Mouse (Mus musculus) intestine, embryonic 15.5 days (tissue): ENCODE measurements around the gene Saa4. TPM values are rescaled to one million over a fixed set of nuclear protein-coding genes. Genes with fewer than 3 reads are reported as not detected.
"Not testable (repeated sequence)": the region's sequence is repeated elsewhere in the genome, so short reads cannot be mapped to it uniquely, and the experiment has no call there.

ENCODE experiments used
- ATAC-seq: fragments of 200-750 bp; cut with Nextera tagmentation; 2 replicates; pipeline ENCODE4 v1.8.0; 2017; ENCODE audit warnings: moderate TSS enrichment, moderate library complexity
- H3K27ac ChIP-seq: fragments of 300-500 bp; sonication (generic); 2 replicates; pipeline ENCODE4 v1.5.1; 2015; ENCODE audit warnings: mild to moderate bottlenecking, inconsistent platforms
- H3K27me3 ChIP-seq: fragments of 300-500 bp; sonication (generic); replicated peaks from 2 replicates; pipeline ENCODE4 v1.6.1; 2015; ENCODE audit warnings: inconsistent platforms
- H3K36me3 ChIP-seq: fragments of 300-500 bp; sonication (generic); 2 replicates; pipeline ENCODE4 v1.6.1; 2015; ENCODE audit warnings: inconsistent platforms
- H3K4me1 ChIP-seq: fragments of 300-500 bp; sonication (generic); replicated peaks from 2 replicates; pipeline ENCODE4 v1.6.1; 2015; ENCODE audit warnings: inconsistent platforms
- H3K4me2 ChIP-seq: fragments of 300-500 bp; sonication (generic); replicated peaks from 2 replicates; pipeline ENCODE4 v1.6.1; 2015; ENCODE audit warnings: mild to moderate bottlenecking, inconsistent platforms
- H3K4me3 ChIP-seq: fragments of 300-500 bp; sonication (generic); replicated peaks from 2 replicates; pipeline ENCODE4 v1.5.1; 2015; ENCODE audit warnings: inconsistent platforms
- H3K9ac ChIP-seq: fragments of 300-500 bp; sonication (generic); 2 replicates; pipeline ENCODE4 v1.6.1; 2015; ENCODE audit warnings: inconsistent platforms
- H3K9me3 ChIP-seq: fragments of 300-500 bp; sonication (generic); 2 replicates; pipeline ENCODE4 v1.6.1; 2016; ENCODE audit warnings: inconsistent platforms
- WGBS: fragments of 180-500 bp; shearing (Covaris S2); methylation state at CpG from one replicate; pipeline ENCODE4 v1.1.7; 2015; 5-methylcytosine and 5-hydroxymethylcytosine counted together
- polyA plus RNA-seq: library from polyadenylated mRNA; unstranded; fragments of >200 nt; fragmentation: Nextera tagmentation; extraction: Ambion mirVana; gene quantifications from 2 replicates; pipeline ENCODE4 v1.2.1, GENCODE M21; 2015

Gene Saa4
- polyA plus RNA-seq, 1 experiment from 2014 or later: 0.06 TPM

DNA sequence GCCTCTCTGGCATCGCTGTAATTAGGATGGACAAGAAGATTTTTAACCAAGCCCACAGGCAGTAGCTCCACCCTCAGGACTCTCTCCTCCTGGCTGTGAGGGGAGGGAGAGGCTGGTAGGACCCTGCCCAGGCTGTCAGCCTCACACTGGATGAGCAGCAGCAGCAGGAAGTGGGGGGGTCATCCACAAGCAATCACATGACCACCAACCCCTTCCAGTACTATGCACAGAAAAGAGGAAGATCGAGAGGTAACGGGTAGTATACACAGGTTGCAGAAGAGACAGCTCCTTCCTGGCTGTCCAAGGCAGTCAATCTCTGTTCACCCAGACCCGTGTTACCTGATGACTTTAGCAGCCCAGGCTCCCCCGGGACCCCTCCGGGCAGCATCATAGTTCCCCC lies 20.2 kb downstream of the Saa4 start:
- 62% methylated on average over 6 of the region's 6 CpGs for WGBS
- Histone ChIP-seq H3K4me1 (0 out of 2 replicates have a peak, but pooled peaks cover 6% of the 10 kb centered on the region), H3K4me2 (no peak overlapping the region), H3K27ac (no peak overlapping the region), H3K9me3 (no peaks in the 10 kb centered on the region), H3K27me3 (no peaks in the 10 kb centered on the region), H3K36me3 (no peaks in the 10 kb centered on the region; the same call in none of the 2 replicates), H3K4me3 (no peak overlapping the region), H3K9ac (no peak overlapping the region)
- no peak for ATAC-seq

DNA sequence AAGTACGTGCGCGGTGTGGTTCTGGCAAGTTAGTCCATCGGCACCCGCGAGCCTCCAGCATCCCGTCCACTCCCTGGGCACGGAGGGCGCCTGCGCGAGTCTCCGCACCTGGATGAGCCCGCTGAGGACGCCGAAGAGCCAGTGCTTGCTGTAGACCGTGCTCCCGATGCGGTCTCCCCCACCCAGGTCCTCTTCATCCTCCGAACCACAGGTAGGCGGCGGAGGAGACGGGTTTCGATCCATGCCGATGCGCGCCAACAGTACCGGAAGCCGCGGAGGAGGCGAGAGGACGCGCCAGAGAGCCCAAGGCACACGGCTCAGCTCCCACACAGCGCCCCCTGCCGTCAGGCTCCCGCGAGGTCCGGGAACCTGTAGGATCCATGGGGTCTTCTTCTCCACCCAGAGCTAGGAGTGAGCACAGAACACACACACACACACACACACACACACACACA lies 22.0 kb downstream of the Saa4 start, which contains the start of gene Saal1:
Gene Saal1 (minus strand): TSS at position 291 of the 455 bp plus-strand sequence.
- H3K4me1 ChIP-seq: 0 out of 2 replicates have a peak, but pooled peaks cover 6% of the 10 kb centered on the region
- H3K27ac ChIP-seq: peak within 1 kb of the TSS; percentile 88
- peak within 1 kb of the TSS; percentile 50 for H3K4me2 ChIP-seq
- under 1% methylated on average over 38 of the region's 38 CpGs for WGBS
- H3K36me3 ChIP-seq: peaks cover 3% of the 10 kb centered on the region
- H3K4me3 ChIP-seq: peak within 1 kb of the TSS; percentile 89
- H3K27me3 ChIP-seq: no peaks in the 10 kb centered on the region
- ATAC-seq: peak; percentile 96
- peak within 1 kb of the TSS; percentile 91 for H3K9ac ChIP-seq
- no peaks in the 10 kb centered on the region for H3K9me3 ChIP-seq

DNA sequence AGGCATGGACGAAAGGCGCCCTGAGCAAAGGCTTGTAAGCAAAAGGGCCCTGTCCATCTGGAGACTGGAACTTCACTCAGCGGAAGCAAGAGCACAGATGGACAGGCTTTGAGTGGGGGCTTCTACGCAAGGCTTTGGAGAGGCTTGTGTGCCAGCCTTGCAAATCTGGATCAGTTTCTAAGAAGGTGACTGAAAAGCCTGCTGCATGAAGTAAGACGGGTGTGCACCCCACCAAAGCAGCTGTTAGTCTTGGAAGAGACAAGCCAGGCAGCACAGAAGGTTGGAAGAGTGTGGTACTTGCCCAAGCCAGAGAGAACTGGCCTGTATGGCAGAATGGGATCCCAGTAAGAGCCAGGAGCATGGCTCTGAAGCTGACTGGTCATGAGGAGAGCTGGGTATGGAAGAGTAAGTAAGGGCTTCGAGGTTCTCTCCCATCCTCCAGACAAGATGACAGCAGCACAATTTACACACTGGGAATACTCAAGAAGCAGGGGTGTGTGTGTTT lies 31.8 kb downstream of the Saa4 start:
- no peak for ATAC-seq
- 96% methylated on average over 6 of the region's 6 CpGs for WGBS
- H3K4me1 ChIP-seq: no peaks in the 10 kb centered on the region
- peaks cover 51% of the 10 kb centered on the region for H3K36me3 ChIP-seq
- H3K4me3 ChIP-seq: no peak overlapping the region
- H3K4me2 ChIP-seq: no peak overlapping the region
- H3K27ac ChIP-seq: no peak overlapping the region
- H3K9ac ChIP-seq: no peak overlapping the region
- no peaks in the 10 kb centered on the region for H3K9me3 ChIP-seq
- H3K27me3 ChIP-seq: no peaks in the 10 kb centered on the region

DNA sequence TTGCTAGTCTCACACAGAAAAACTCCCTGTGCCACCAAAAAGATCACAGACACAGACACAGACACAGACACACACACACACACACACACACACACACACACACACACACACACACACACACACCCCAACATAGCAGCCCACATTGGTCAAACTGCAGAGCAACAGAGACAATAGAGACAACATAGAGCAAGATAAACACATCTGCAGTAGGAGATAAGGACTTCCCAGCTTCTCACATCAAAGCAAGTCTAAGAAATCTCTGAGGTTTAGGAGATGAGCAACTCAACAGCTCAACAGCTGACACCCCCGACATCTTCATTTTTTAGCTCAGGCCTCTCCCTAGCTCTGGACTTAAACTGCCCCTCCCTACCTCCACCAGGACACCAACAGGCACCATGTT lies 35.6 kb downstream of the Saa4 start:
- Histone ChIP-seq H3K9me3 (no peaks in the 10 kb centered on the region), H3K4me1 (no peaks in the 10 kb centered on the region), H3K9ac (no peak overlapping the region), H3K27me3 (no peaks in the 10 kb centered on the region), H3K27ac (no peak overlapping the region), H3K4me2 (no peak overlapping the region), H3K4me3 (no peak overlapping the region), H3K36me3 (peaks cover 41% of the 10 kb centered on the region)
- 67% methylated on average over 1 of the region's 1 CpGs for WGBS
- no peak for ATAC-seq

DNA sequence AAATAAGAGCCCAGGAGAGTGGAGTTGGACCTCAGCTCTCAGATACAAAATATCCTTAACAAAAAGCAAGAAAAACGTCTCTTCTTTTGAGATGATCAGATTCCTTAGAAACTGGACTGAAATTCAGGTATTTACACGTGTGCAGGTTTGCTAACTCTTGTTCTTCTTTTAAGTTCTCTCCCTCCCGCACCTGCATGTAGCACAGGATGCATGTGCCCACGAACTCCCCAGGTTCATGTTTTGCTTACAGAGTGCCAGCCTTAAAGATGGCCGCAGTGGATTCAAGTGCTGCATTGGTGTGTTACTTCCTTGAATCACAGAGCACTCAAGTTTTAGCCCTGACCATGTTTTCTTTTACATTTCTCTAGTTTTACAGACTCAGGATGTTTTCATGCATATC lies 45.6 kb downstream of the Saa4 start:
- ATAC-seq: no peak
- WGBS: 84% methylated on average over 5 of the region's 5 CpGs

DNA sequence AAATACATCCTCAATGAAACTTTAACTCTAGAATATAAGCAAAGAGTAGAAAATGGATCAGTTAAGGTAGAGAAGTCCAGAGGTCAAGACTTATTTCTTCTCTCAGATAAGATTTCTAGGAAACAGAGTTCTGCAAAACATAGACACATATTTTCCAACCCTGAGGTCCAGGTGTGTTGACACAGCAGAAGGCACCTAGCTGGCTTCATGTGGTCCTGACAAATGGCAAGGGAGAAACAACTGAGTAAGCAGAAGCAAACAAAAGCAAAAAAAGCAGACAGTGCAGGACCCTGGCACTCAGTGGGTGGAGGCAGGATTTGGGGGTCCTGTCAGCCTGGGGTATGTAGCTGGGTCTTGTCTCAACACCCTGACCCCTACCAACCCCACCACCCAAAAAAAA lies 51.7 kb downstream of the Saa4 start:
- no peak overlapping the region for H3K4me3 ChIP-seq
- H3K9me3 ChIP-seq: no peaks in the 10 kb centered on the region
- ATAC-seq: no peak
- H3K36me3 ChIP-seq: no peaks in the 10 kb centered on the region
- no peak overlapping the region for H3K9ac ChIP-seq
- no peak overlapping the region for H3K4me2 ChIP-seq
- no peaks in the 10 kb centered on the region for H3K27me3 ChIP-seq
- 0 out of 2 replicates have a peak, but pooled peaks cover 3% of the 10 kb centered on the region for H3K4me1 ChIP-seq
- H3K27ac ChIP-seq: no peak overlapping the region

More for the DNA sequence above, 45.6 kb downstream of the Saa4 start:
- Histone ChIP-seq H3K4me1 (no peaks in the 10 kb centered on the region), H3K4me3 (no peak overlapping the region), H3K9me3 (no peaks in the 10 kb centered on the region), H3K27me3 (no peaks in the 10 kb centered on the region), H3K27ac (no peak overlapping the region), H3K9ac (no peak overlapping the region), H3K4me2 (no peak overlapping the region), H3K36me3 (peaks cover 17% of the 10 kb centered on the region)

DNA sequence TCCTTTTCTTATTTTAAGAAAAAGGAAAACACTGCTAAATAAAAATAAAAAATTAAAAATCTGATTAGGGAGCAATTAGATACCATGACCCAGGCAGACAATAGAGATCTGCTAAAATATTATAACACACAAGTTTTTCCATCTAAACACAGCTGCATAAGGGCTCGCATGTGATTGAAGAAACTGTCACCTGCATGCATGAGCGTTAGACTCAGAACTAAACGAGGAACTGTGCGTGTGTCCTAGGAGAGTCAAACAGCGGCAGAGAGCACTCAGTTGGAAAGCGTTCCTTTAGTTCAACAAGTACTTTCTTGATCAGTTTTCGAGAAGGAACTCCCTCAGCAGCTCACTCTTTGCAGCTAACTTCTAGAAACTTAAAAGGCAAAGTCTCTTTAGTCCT lies 53.4 kb downstream of the Saa4 start:
- not testable (repeated sequence) for H3K4me3 ChIP-seq, H3K9ac ChIP-seq, H3K4me2 ChIP-seq, H3K36me3 ChIP-seq, H3K27ac ChIP-seq, H3K4me1 ChIP-seq, ATAC-seq, H3K27me3 ChIP-seq, H3K9me3 ChIP-seq
- whole genome bisulfite sequencing: 79% methylated on average over 7 of the region's 7 CpGs

DNA sequence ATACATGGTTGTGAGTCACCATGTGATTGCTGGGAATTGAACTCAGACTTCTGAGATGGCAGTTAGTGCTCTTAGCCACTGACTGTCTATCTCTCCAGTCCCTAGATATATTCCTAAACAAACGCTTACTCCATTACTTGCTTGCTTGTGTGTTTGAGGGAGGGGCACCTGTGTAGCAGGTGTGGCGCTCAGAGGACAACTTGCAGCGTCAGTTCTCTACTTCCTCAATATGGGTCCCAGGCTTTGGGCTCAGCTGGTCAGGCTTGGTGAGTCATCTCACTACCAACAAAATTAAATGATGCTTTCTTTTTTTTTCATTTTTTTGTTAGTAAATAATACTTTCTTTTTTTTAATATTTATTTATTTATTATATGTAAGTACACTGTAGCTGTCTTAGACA lies 54.0 kb downstream of the Saa4 start:
- Histone ChIP-seq H3K4me3 (no peak overlapping the region), H3K9me3 (no peaks in the 10 kb centered on the region), H3K27me3 (no peaks in the 10 kb centered on the region), H3K9ac (no peak overlapping the region), H3K4me2 (no peak overlapping the region), H3K27ac (no peak overlapping the region), H3K36me3 (no peaks in the 10 kb centered on the region), H3K4me1 (0 out of 2 replicates have a peak, but pooled peaks cover 3% of the 10 kb centered on the region)
- ATAC-seq: no peak
- 67% methylated on average over 3 of the region's 3 CpGs for WGBS

Other genes starting within 250 kb of the Saa4 start
- 14.3 and 16.9 TPM in 2 replicates for gene Sergef, start 92.8 kb downstream of the Saa4 start, polyA plus RNA-seq
- 0.97 and 1.2 TPM in 2 replicates for gene Tph1, start 60.1 kb downstream of the Saa4 start, polyA plus RNA-seq
- 24.6 and 26.9 TPM in 2 replicates for gene Saal1, start 21.9 kb downstream of the Saa4 start, polyA plus RNA-seq
- 0.88 and 1.0 TPM in 2 replicates for gene Saa3, start 16.9 kb downstream of the Saa4 start, polyA plus RNA-seq
- 0.42 and 0.77 TPM in 2 replicates for gene Saa1, start 10.4 kb upstream of the Saa4 start, polyA plus RNA-seq
- gene Saa2, start 19.2 kb upstream of the Saa4 start, polyA plus RNA-seq: 0.30 TPM in 1 of 2 replicates, not detected in the other
- 23.2 and 23.3 TPM in 2 replicates for gene Hps5, start 63.5 kb upstream of the Saa4 start, polyA plus RNA-seq
- 63.3 and 72.8 TPM in 2 replicates for gene Gtf2h1, start 63.5 kb upstream of the Saa4 start, polyA plus RNA-seq
- 2,580 and 2,742 TPM in 2 replicates for gene Ldha, start 108.9 kb upstream of the Saa4 start, polyA plus RNA-seq
- gene Ldhc, start 128.6 kb upstream of the Saa4 start, polyA plus RNA-seq: not detected in 2 replicates
- 121 and 145 TPM in 2 replicates for gene Tsg101, start 187.4 kb upstream of the Saa4 start, polyA plus RNA-seq
- 10.3 and 11.2 TPM in 2 replicates for gene Uevld, start 225.9 kb upstream of the Saa4 start, polyA plus RNA-seq